Mouse (Mus musculus) myocyte (in vitro differentiated cells): ENCODE measurements at regions not wholly inside any gene's neighbourhood (a gene's known extent, or its start where the extent isn't known, plus 50 kb on each side); places are given as distances from the start of the nearest gene placed in this dataset.

Experiments
- CEBPB ChIP-seq: IDR thresholded peaks from 2 replicates; pipeline ENCODE4 v1.6.1; 2011; ENCODE audit warnings: mild to moderate bottlenecking, moderate library complexity; ENCODE audit not compliant: poor library complexity, insufficient read depth, severe bottlenecking
- MAX ChIP-seq: IDR thresholded peaks from one replicate; pipeline ENCODE4 v1.6.1; 2011; ENCODE audit warnings: low read depth, mild to moderate bottlenecking, control low read depth
- MYOD1 ChIP-seq, 3 experiments: IDR thresholded peaks; one replicate each; pipeline ENCODE4 v1.6.1; 2011; ENCODE audit warnings: control low read depth in 2 of 3, low read depth in 2 of 3, mild to moderate bottlenecking in 2 of 3, moderate library complexity in 1 of 3; ENCODE audit not compliant: insufficient read length in 2 of 3, control insufficient read depth in 1 of 3
- MYOG ChIP-seq, 3 experiments: IDR thresholded peaks; one replicate each; pipeline ENCODE4 v1.6.1; 2011; ENCODE audit warnings: control low read depth in 2 of 3, low read depth in 2 of 3, mild to moderate bottlenecking in 2 of 3; ENCODE audit not compliant: insufficient read length in 2 of 3, control insufficient read depth in 1 of 3, insufficient read depth in 1 of 3
- POLR2A ChIP-seq: IDR thresholded peaks from one replicate; pipeline ENCODE4 v1.6.1; 2011; ENCODE audit warnings: low read depth, mild to moderate bottlenecking, control low read depth, moderate library complexity; ENCODE audit not compliant: insufficient read length
- POLR2AphosphoS2 ChIP-seq: IDR thresholded peaks from one replicate; pipeline ENCODE4 v1.6.1; 2011; ENCODE audit warnings: low read depth, control low read depth; ENCODE audit not compliant: insufficient read length
- TCF12 ChIP-seq: IDR thresholded peaks from one replicate; pipeline ENCODE4 v1.6.1; 2011; ENCODE audit warnings: mild to moderate bottlenecking, control low read depth; ENCODE audit not compliant: poor library complexity, insufficient read depth, severe bottlenecking
- TCF3 ChIP-seq: IDR thresholded peaks from one replicate; pipeline ENCODE4 v1.6.1; 2011; ENCODE audit warnings: low read depth, control low read depth; ENCODE audit not compliant: insufficient read length
- USF1 ChIP-seq: IDR thresholded peaks from one replicate; pipeline ENCODE4 v1.6.1; 2011; ENCODE audit warnings: low read depth, mild to moderate bottlenecking, control low read depth, moderate library complexity

GRCm38 (mm10) chrX:11701095-11701494 is 373.5 kb downstream of the H2al1j start:
- TF ChIP-seq POLR2AphosphoS2 (no peak), POLR2A (no peak), TCF12 (no peak), CEBPB (no peak), MYOD1 (IDR thresholded peaks at IDR 0.05; ENCODE audit: control insufficient read depth in 1 of 3, insufficient read length in 2 of 3, low read depth in 2 of 3) (no peak), USF1 (no peak), MAX (no peak), MYOG (IDR thresholded peaks at IDR 0.05; ENCODE audit: control insufficient read depth in 1 of 3, insufficient read depth in 1 of 3, insufficient read length in 2 of 3, low read depth in 2 of 3) (no peak), TCF3 (no peak)
